Mouse (Mus musculus): ENCODE data around the gene Col11a1. TPM values are rescaled to one million over a fixed set of nuclear protein-coding genes. Genes with fewer than 3 reads are reported as not detected.

Col11a1 gene
- polyA plus RNA-seq, 1 experiment from 2014 or later = 19.0 TPM

GRCm38 (mm10) chr3:114065587-114065986, 35.2 kb downstream of the Col11a1 start:
- H3K4me1 ChIP-seq (ENCODE audit: control insufficient read depth, insufficient read depth, low read length) = no peaks in the 10 kb centered on the region
- H3K4me2 ChIP-seq (ENCODE audit: low read depth, low read length) = no peak overlapping the region
- H3K9ac ChIP-seq (replicated peaks; ENCODE audit: low read length) = no peak overlapping the region
- DNase-seq (ENCODE audit: low spot score) (no peak), ATAC-seq (replicated peaks; ENCODE audit: insufficient number of reproducible peaks, low FRiP score, low TSS enrichment, low read depth) (no peak)
- H3K27ac ChIP-seq (replicated peaks; ENCODE audit: low read depth, low read length) = no peak overlapping the region
- H3K36me3 ChIP-seq (replicated peaks; ENCODE audit: control insufficient read depth, insufficient read depth, low read depth, low read length) = no peaks in the 10 kb centered on the region
- no peaks in the 10 kb centered on the region for H3K27me3 ChIP-seq (ENCODE audit: control insufficient read depth, insufficient read depth, low read length)
- 58% methylated on average over 4 of the region's 4 CpGs for WGBS
- H3K9me3 ChIP-seq (replicated peaks; ENCODE audit: control insufficient read depth, low read length) = no peaks in the 10 kb centered on the region
- no peak overlapping the region for H3K4me3 ChIP-seq (ENCODE audit: low read depth, low read length)

GRCm38 (mm10) chr3:114099335-114099734, 69.0 kb downstream of the Col11a1 start:
- H3K4me2 ChIP-seq (ENCODE audit: low read depth, low read length) = no peak overlapping the region
- no peak overlapping the region for H3K27ac ChIP-seq (replicated peaks; ENCODE audit: low read depth, low read length)
- 72% methylated on average over 7 of the region's 7 CpGs for WGBS
- H3K4me3 ChIP-seq (ENCODE audit: low read depth, low read length) = no peak overlapping the region
- H3K9ac ChIP-seq (replicated peaks; ENCODE audit: low read length) = no peak overlapping the region
- H3K36me3 ChIP-seq (replicated peaks; ENCODE audit: control insufficient read depth, insufficient read depth, low read depth, low read length) = no peaks in the 10 kb centered on the region
- H3K9me3 ChIP-seq (replicated peaks; ENCODE audit: control insufficient read depth, low read length) = no peaks in the 10 kb centered on the region
- H3K27me3 ChIP-seq (ENCODE audit: control insufficient read depth, insufficient read depth, low read length) = no peaks in the 10 kb centered on the region
- no peaks in the 10 kb centered on the region for H3K4me1 ChIP-seq (ENCODE audit: control insufficient read depth, insufficient read depth, low read length)
- DNase-seq (ENCODE audit: low spot score) (no peak), ATAC-seq (replicated peaks; ENCODE audit: insufficient number of reproducible peaks, low FRiP score, low TSS enrichment, low read depth) (no peak)

GRCm38 (mm10) chr3:114107099-114107498, 76.8 kb downstream of the Col11a1 start:
- Histone ChIP-seq H3K4me3 (ENCODE audit: low read depth, low read length) (no peak overlapping the region), H3K27ac (replicated peaks; ENCODE audit: low read depth, low read length) (no peak overlapping the region), H3K36me3 (replicated peaks; ENCODE audit: control insufficient read depth, insufficient read depth, low read depth, low read length) (no peaks in the 10 kb centered on the region), H3K4me1 (ENCODE audit: control insufficient read depth, insufficient read depth, low read length) (no peaks in the 10 kb centered on the region), H3K27me3 (ENCODE audit: control insufficient read depth, insufficient read depth, low read length) (no peaks in the 10 kb centered on the region), H3K4me2 (ENCODE audit: low read depth, low read length) (no peak overlapping the region), H3K9me3 (replicated peaks; ENCODE audit: control insufficient read depth, low read length) (no peaks in the 10 kb centered on the region), H3K9ac (replicated peaks; ENCODE audit: low read length) (no peak overlapping the region)
- no peak for ATAC-seq (replicated peaks; ENCODE audit: insufficient number of reproducible peaks, low FRiP score, low TSS enrichment, low read depth)
- WGBS = 29% methylated on average over 7 of the region's 7 CpGs
- peak; percentile 50 for DNase-seq (ENCODE audit: low spot score)

DNA sequence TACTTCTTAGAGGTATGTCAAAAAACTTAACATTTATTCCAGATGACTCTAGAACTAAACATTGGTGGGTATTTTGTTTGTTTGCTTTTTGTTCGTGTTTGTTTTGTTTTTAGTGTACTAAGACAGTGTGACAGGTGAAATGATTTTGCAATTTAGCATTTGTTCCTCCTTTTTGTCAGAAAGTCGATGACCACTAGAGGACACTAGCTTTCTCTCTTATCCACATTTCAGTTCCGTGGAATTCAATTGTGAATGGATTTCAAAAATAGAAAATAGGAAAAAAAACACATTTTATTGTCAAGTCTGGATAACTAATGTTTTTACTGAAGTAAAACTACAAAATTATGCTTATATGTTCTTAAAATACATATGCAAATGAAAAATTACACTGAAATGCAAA, 116.8 kb downstream of the Col11a1 start:
- no peaks in the 10 kb centered on the region for H3K27me3 ChIP-seq (ENCODE audit: control insufficient read depth, insufficient read depth, low read length)
- DNase-seq (ENCODE audit: low spot score) (peak; percentile 6), ATAC-seq (replicated peaks; ENCODE audit: insufficient number of reproducible peaks, low FRiP score, low TSS enrichment, low read depth) (no peak)
- H3K4me2 ChIP-seq (ENCODE audit: low read depth, low read length) = no peak overlapping the region
- H3K4me1 ChIP-seq (ENCODE audit: control insufficient read depth, insufficient read depth, low read length) = no peaks in the 10 kb centered on the region
- no peaks in the 10 kb centered on the region for H3K36me3 ChIP-seq (replicated peaks; ENCODE audit: control insufficient read depth, insufficient read depth, low read depth, low read length)
- no peak overlapping the region for H3K27ac ChIP-seq (replicated peaks; ENCODE audit: low read depth, low read length)
- no peak overlapping the region for H3K9ac ChIP-seq (replicated peaks; ENCODE audit: low read length)
- 27% methylated on average over 3 of the region's 3 CpGs for WGBS
- H3K9me3 ChIP-seq (replicated peaks; ENCODE audit: control insufficient read depth, low read length) = no peaks in the 10 kb centered on the region
- no peak overlapping the region for H3K4me3 ChIP-seq (ENCODE audit: low read depth, low read length)

- Histone ChIP-seq H3K4me2 (ENCODE audit: low read depth, low read length) (no peak overlapping the region), H3K27ac (replicated peaks; ENCODE audit: low read depth, low read length) (no peak overlapping the region), H3K4me3 (ENCODE audit: low read depth, low read length) (no peak overlapping the region), H3K4me1 (ENCODE audit: control insufficient read depth, insufficient read depth, low read length) (no peaks in the 10 kb centered on the region), H3K9me3 (replicated peaks; ENCODE audit: control insufficient read depth, low read length) (no peaks in the 10 kb centered on the region), H3K9ac (replicated peaks; ENCODE audit: low read length) (no peak overlapping the region), H3K27me3 (ENCODE audit: control insufficient read depth, insufficient read depth, low read length) (no peaks in the 10 kb centered on the region), H3K36me3 (replicated peaks; ENCODE audit: control insufficient read depth, insufficient read depth, low read depth, low read length) (no peaks in the 10 kb centered on the region)
- 89% methylated on average over 6 of the region's 6 CpGs for WGBS
- no peak for ATAC-seq (replicated peaks; ENCODE audit: insufficient number of reproducible peaks, low FRiP score, low TSS enrichment, low read depth)
- no peak for DNase-seq (ENCODE audit: low spot score)
These were observed 167.8 kb downstream of the Col11a1 start for GRCm38 (mm10) chr3:114197964-114198750.

- 92% methylated on average over 4 of the region's 4 CpGs for WGBS
These were observed 181.9 kb downstream of the Col11a1 start for GRCm38 (mm10) chr3:114212255-114212654.

GRCm38 (mm10) chr3:114216105-114216504, 185.8 kb downstream of the Col11a1 start:
- Histone ChIP-seq H3K36me3 (replicated peaks; ENCODE audit: control insufficient read depth, insufficient read depth, low read depth, low read length) (no peaks in the 10 kb centered on the region), H3K9me3 (replicated peaks; ENCODE audit: control insufficient read depth, low read length) (no peaks in the 10 kb centered on the region), H3K4me1 (ENCODE audit: control insufficient read depth, insufficient read depth, low read length) (no peaks in the 10 kb centered on the region), H3K27me3 (ENCODE audit: control insufficient read depth, insufficient read depth, low read length) (no peaks in the 10 kb centered on the region), H3K27ac (replicated peaks; ENCODE audit: low read depth, low read length) (no peak overlapping the region), H3K9ac (replicated peaks; ENCODE audit: low read length) (no peak overlapping the region), H3K4me3 (ENCODE audit: low read depth, low read length) (no peak overlapping the region), H3K4me2 (ENCODE audit: low read depth, low read length) (no peak overlapping the region)
- ATAC-seq (replicated peaks; ENCODE audit: insufficient number of reproducible peaks, low FRiP score, low TSS enrichment, low read depth) (no peak), DNase-seq (ENCODE audit: low spot score) (no peak)
- WGBS = 85% methylated on average over 5 of the region's 5 CpGs

More at GRCm38 (mm10) chr3:114212255-114212654, 181.9 kb downstream of the Col11a1 start:
- Histone ChIP-seq H3K27ac (replicated peaks; ENCODE audit: low read depth, low read length) (no peak overlapping the region), H3K9ac (replicated peaks; ENCODE audit: low read length) (no peak overlapping the region), H3K4me2 (ENCODE audit: low read depth, low read length) (no peak overlapping the region), H3K36me3 (replicated peaks; ENCODE audit: control insufficient read depth, insufficient read depth, low read depth, low read length) (no peaks in the 10 kb centered on the region), H3K27me3 (ENCODE audit: control insufficient read depth, insufficient read depth, low read length) (no peaks in the 10 kb centered on the region), H3K4me1 (ENCODE audit: control insufficient read depth, insufficient read depth, low read length) (no peaks in the 10 kb centered on the region), H3K4me3 (ENCODE audit: low read depth, low read length) (no peak overlapping the region), H3K9me3 (replicated peaks; ENCODE audit: control insufficient read depth, low read length) (no peaks in the 10 kb centered on the region)
- ATAC-seq (replicated peaks; ENCODE audit: insufficient number of reproducible peaks, low FRiP score, low TSS enrichment, low read depth) = no peak
- no peak for DNase-seq (ENCODE audit: low spot score)

DNA sequence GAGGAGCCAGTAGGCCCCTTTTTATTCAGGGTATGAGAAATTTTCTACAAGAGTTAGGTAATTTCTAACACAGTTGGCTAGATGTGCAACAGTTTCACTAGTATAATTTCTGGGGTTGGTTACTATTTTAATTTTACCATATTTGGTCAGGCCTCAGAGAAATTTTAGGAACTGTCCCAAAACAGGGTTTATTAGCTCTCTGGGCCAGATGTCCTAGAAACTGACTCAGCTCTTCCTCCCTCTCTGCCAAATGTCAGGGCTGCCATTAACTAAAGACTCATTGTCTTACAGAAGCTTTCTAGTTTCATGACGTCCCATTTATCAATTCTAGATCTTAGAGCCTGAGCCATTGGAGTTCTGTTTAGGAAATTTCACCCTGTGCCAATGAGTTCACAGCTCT, 199.2 kb downstream of the Col11a1 start:
- 58% methylated on average over 1 of the region's 1 CpGs for WGBS
- no peak overlapping the region for H3K27ac ChIP-seq (replicated peaks; ENCODE audit: low read depth, low read length)

More for the DNA sequence above, 199.2 kb downstream of the Col11a1 start:
- H3K4me3 ChIP-seq (ENCODE audit: low read depth, low read length) = no peak overlapping the region
- ATAC-seq (replicated peaks; ENCODE audit: insufficient number of reproducible peaks, low FRiP score, low TSS enrichment, low read depth) = no peak
- no peaks in the 10 kb centered on the region for H3K27me3 ChIP-seq (ENCODE audit: control insufficient read depth, insufficient read depth, low read length)
- no peak overlapping the region for H3K4me2 ChIP-seq (ENCODE audit: low read depth, low read length)
- no peaks in the 10 kb centered on the region for H3K9me3 ChIP-seq (replicated peaks; ENCODE audit: control insufficient read depth, low read length)
- no peaks in the 10 kb centered on the region for H3K36me3 ChIP-seq (replicated peaks; ENCODE audit: control insufficient read depth, insufficient read depth, low read depth, low read length)
- no peak for DNase-seq (ENCODE audit: low spot score)
- H3K9ac ChIP-seq (replicated peaks; ENCODE audit: low read length) = no peak overlapping the region
- H3K4me1 ChIP-seq (ENCODE audit: control insufficient read depth, insufficient read depth, low read length) = no peaks in the 10 kb centered on the region

Data from embryonic facial prominence, embryonic 11.5 days (tissue).